Mouse (Mus musculus) neural tube, embryonic 11.5 days (tissue): Measurements from ENCODE around the gene Ckmt2. TPM values are rescaled to one million over a fixed set of nuclear protein-coding genes. Genes with fewer than 3 reads are reported as not detected.

Experiments used
- ATAC-seq: fragments of 200-750 bp; cut with Nextera tagmentation; 2 replicates; pipeline ENCODE4 v1.8.0; 2017; ENCODE audit warnings: moderate number of reproducible peaks, mild to moderate bottlenecking, moderate TSS enrichment, moderate library complexity; ENCODE audit not compliant: insufficient read depth, low FRiP score, low TSS enrichment
- DNase-seq: peaks from one replicate; pipeline ENCODE4 v3.0.0-alpha.2; 2015; ENCODE audit warnings: low spot score
- H3K27ac ChIP-seq: fragments of 300-500 bp; sonication (generic); 2 replicates; pipeline ENCODE4 v1.5.1; 2014; ENCODE audit warnings: low read depth, mild to moderate bottlenecking, low read length
- H3K27me3 ChIP-seq: fragments of 300-500 bp; sonication (generic); 2 replicates; pipeline ENCODE4 v1.6.1; 2014; ENCODE audit warnings: mild to moderate bottlenecking, low read length, mixed read lengths; ENCODE audit not compliant: control insufficient read depth, insufficient read depth
- H3K36me3 ChIP-seq: fragments of 300-500 bp; sonication (generic); 2 replicates; pipeline ENCODE4 v1.6.1; 2014; ENCODE audit warnings: mild to moderate bottlenecking, low read length, moderate library complexity, mixed read lengths; ENCODE audit not compliant: control insufficient read depth, insufficient read depth
- H3K4me1 ChIP-seq: fragments of 300-500 bp; sonication (generic); 2 replicates; pipeline ENCODE4 v1.6.1; 2014; ENCODE audit warnings: low read length, mixed read lengths; ENCODE audit not compliant: control insufficient read depth, insufficient read depth
- H3K4me2 ChIP-seq: fragments of 300-500 bp; sonication (generic); 2 replicates; pipeline ENCODE4 v1.6.1; 2014; ENCODE audit warnings: low read depth, mild to moderate bottlenecking, moderate library complexity
- H3K4me3 ChIP-seq: fragments of 300-500 bp; sonication (generic); 2 replicates; pipeline ENCODE4 v1.5.1; 2014; ENCODE audit warnings: low read depth, low read length
- H3K9ac ChIP-seq: fragments of 300-500 bp; sonication (generic); 2 replicates; pipeline ENCODE4 v1.6.1; 2014; ENCODE audit warnings: mild to moderate bottlenecking, low read length
- H3K9me3 ChIP-seq: fragments of 300-500 bp; sonication (generic); 2 replicates; pipeline ENCODE4 v1.6.1; 2016; ENCODE audit warnings: low read length; ENCODE audit not compliant: control insufficient read depth
- WGBS: fragments of 180-500 bp; shearing (Covaris S2); extraction: QIAGEN DNeasy Blood & Tissue Kit; methylation state at CpG from one replicate; pipeline ENCODE4 v1.1.7; 2014; 5-methylcytosine and 5-hydroxymethylcytosine counted together
- polyA plus RNA-seq: library from polyadenylated mRNA; unstranded; fragments of >200 nt; fragmentation: Nextera tagmentation; extraction: Ambion mirVana; gene quantifications from 2 replicates; pipeline ENCODE4 v1.2.1, GENCODE M21; 2014

Ckmt2 gene
- polyA plus RNA-seq, 1 experiment from 2014 or later = not detected

- Histone ChIP-seq H3K9ac (no peak overlapping the region), H3K27me3 (no peaks in the 10 kb centered on the region), H3K4me1 (no peaks in the 10 kb centered on the region), H3K4me3 (no peak overlapping the region), H3K36me3 (no peaks in the 10 kb centered on the region), H3K27ac (no peak overlapping the region), H3K4me2 (no peak overlapping the region), H3K9me3 (no peaks in the 10 kb centered on the region)
- ATAC-seq (no peak), DNase-seq (no peak)
- 82% methylated on average over 3 of the region's 3 CpGs for WGBS
Measured at GRCm38 (mm10) chr13:91877996-91878395, 1.3 kb upstream of the Ckmt2 start.

- no peaks in the 10 kb centered on the region for H3K4me1 ChIP-seq
- no peak overlapping the region for H3K9ac ChIP-seq
- no peak overlapping the region for H3K27ac ChIP-seq
- no peak for DNase-seq
- no peaks in the 10 kb centered on the region for H3K27me3 ChIP-seq
- WGBS = 90% methylated on average over 10 of the region's 10 CpGs
- no peak overlapping the region for H3K4me3 ChIP-seq
- ATAC-seq = no peak
- no peaks in the 10 kb centered on the region for H3K9me3 ChIP-seq
- no peaks in the 10 kb centered on the region for H3K36me3 ChIP-seq
- no peak overlapping the region for H3K4me2 ChIP-seq
Measured at GRCm38 (mm10) chr13:91877350-91877749, 665 bp upstream of the Ckmt2 start.

DNA sequence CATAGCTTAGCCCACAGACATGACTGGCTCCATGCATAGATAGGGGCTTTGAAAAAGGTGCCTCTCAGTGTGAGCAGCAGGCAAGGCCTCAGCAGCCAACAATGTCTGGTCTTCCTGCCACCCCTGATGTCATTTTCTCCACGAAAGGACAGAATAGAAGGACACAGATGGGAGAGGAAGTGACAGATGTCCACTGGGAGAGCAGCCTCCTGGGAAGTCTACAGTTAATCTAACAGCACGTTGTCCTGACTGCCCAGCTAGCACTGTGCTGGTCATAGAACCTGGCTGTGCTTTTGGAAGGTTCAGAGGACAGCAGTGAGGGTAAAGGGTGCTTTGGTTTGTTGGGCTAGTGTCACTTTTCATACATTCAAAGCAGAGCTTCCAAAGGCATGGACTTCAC lies 1.1 kb downstream of the Ckmt2 start:
- Histone ChIP-seq H3K4me1 (no peaks in the 10 kb centered on the region), H3K27ac (no peak overlapping the region), H3K4me3 (no peak overlapping the region), H3K27me3 (no peaks in the 10 kb centered on the region), H3K9me3 (no peaks in the 10 kb centered on the region), H3K9ac (no peak overlapping the region), H3K36me3 (no peaks in the 10 kb centered on the region), H3K4me2 (no peak overlapping the region)
- ATAC-seq (no peak), DNase-seq (no peak)
- WGBS = 67% methylated on average over 2 of the region's 2 CpGs

DNA sequence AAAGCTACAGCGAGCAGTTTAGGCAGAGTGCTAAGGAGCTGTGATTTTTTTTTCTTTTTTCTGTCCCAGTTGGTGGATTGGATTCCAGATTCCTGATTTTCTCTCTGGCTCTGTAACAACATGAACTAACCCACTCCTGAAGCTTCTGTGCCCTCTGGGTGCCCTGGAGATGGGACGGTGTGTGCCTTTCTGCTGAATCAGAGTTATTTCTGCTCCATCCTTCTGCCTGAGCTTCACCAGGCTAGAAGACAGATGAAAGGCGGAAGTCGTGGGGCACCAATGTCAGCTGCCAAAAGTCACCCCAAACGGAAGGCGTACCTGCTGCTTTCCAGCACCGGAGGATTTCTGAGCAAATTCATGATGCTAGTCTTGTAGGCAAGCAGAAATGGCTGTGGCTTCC lies 2.1 kb downstream of the Ckmt2 start:
- H3K9me3 ChIP-seq = no peaks in the 10 kb centered on the region
- H3K27ac ChIP-seq = no peak overlapping the region
- no peaks in the 10 kb centered on the region for H3K4me1 ChIP-seq
- no peak overlapping the region for H3K4me3 ChIP-seq
- 92% methylated on average over 7 of the region's 7 CpGs for WGBS
- DNase-seq (no peak), ATAC-seq (no peak)
- H3K36me3 ChIP-seq = no peaks in the 10 kb centered on the region
- H3K4me2 ChIP-seq = no peak overlapping the region
- no peaks in the 10 kb centered on the region for H3K27me3 ChIP-seq
- H3K9ac ChIP-seq = no peak overlapping the region

GRCm38 (mm10) chr13:91873734-91874329 lies 2.9 kb downstream of the Ckmt2 start:
- no peak for ATAC-seq
- Histone ChIP-seq H3K9ac (no peak overlapping the region), H3K4me1 (no peaks in the 10 kb centered on the region), H3K4me3 (no peak overlapping the region), H3K36me3 (no peaks in the 10 kb centered on the region), H3K27ac (no peak overlapping the region), H3K9me3 (no peaks in the 10 kb centered on the region), H3K4me2 (no peak overlapping the region), H3K27me3 (no peaks in the 10 kb centered on the region)
- 82% methylated on average over 7 of the region's 7 CpGs for WGBS
- DNase-seq = no peak

GRCm38 (mm10) chr13:91868577-91868976 lies 8.1 kb downstream of the Ckmt2 start:
- no peaks in the 10 kb centered on the region for H3K4me1 ChIP-seq
- ATAC-seq (no peak), DNase-seq (no peak)
- no peaks in the 10 kb centered on the region for H3K27me3 ChIP-seq
- H3K4me3 ChIP-seq = no peak overlapping the region
- H3K9ac ChIP-seq = no peak overlapping the region
- H3K4me2 ChIP-seq = no peak overlapping the region
- 94% methylated on average over 1 of the region's 1 CpGs for WGBS
- no peaks in the 10 kb centered on the region for H3K36me3 ChIP-seq
- H3K27ac ChIP-seq = no peak overlapping the region
- H3K9me3 ChIP-seq = no peaks in the 10 kb centered on the region

DNA sequence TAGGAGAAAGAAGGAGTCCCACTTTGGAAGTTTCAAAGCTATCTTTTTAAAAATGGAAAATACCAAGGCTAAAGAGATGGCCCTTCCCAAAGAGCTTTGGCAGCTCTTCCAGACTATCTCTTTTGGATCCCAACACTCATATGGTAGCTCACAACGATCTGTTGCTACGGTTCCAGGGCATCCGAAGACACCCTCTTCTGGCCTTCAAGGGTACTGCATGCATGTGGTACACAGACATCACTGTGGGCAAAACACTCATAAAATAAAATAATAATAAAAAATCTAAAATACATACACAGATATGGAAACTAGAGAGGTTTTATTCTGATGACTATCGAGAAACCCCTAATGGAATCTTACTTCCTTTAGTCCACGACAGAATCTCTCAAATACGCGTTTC lies 17.9 kb downstream of the Ckmt2 start:
- no peaks in the 10 kb centered on the region for H3K9me3 ChIP-seq
- WGBS = 87% methylated on average over 7 of the region's 7 CpGs
- no peak overlapping the region for H3K4me2 ChIP-seq
- no peak for DNase-seq
- no peak overlapping the region for H3K9ac ChIP-seq
- H3K4me1 ChIP-seq = no peaks in the 10 kb centered on the region
- H3K27ac ChIP-seq = no peak overlapping the region
- no peaks in the 10 kb centered on the region for H3K36me3 ChIP-seq
- no peak for ATAC-seq
- no peak overlapping the region for H3K4me3 ChIP-seq
- no peaks in the 10 kb centered on the region for H3K27me3 ChIP-seq

DNA sequence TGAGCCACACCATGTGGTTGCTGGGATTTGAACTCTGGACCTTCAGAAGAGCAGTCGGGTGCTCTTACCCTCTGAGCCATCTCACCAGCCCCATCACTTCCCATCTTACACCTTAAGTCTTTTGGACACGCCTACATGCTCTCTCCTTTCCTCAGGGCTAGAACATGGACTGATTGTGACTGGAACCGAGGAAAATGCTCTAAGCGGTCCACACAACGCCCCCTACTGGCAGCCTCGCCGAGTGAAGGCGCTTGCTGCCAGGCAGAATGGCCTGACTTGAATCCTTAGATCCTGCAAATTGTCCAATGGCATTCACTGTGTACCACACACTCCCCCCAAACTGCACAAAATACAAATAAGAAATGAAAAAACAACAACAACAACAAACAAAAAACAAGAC lies 19.3 kb downstream of the Ckmt2 start:
- ATAC-seq = no peak
- no peaks in the 10 kb centered on the region for H3K36me3 ChIP-seq
- no peaks in the 10 kb centered on the region for H3K4me1 ChIP-seq
- H3K4me2 ChIP-seq = no peak overlapping the region
- no peak overlapping the region for H3K27ac ChIP-seq
- H3K9me3 ChIP-seq = no peaks in the 10 kb centered on the region
- no peak for DNase-seq
- H3K9ac ChIP-seq = no peak overlapping the region
- WGBS = 70% methylated on average over 8 of the region's 8 CpGs
- no peaks in the 10 kb centered on the region for H3K27me3 ChIP-seq
- H3K4me3 ChIP-seq = no peak overlapping the region

DNA sequence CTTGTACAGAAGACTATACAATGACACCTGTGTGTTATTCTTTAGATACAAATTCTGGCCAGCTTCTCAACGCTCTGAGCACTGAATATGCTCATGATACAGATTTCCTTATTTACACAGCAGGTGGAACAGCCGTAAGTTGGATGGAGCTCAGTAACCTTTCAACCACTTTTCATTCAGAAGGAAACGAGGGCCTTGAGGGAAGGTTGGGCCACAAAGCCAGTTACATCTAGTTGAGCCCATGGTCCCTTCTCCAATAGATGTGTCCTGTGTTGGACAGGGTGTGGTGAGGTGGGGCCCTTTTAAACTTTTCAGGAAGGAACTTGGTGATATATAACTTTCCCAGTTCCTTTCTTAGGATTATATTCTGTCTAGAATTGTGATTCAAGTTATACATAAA lies 22.3 kb downstream of the Ckmt2 start:
- H3K27ac ChIP-seq = no peak overlapping the region
- H3K4me2 ChIP-seq = no peak overlapping the region
- no peaks in the 10 kb centered on the region for H3K36me3 ChIP-seq
- H3K9me3 ChIP-seq = no peaks in the 10 kb centered on the region
- DNase-seq (no peak), ATAC-seq (no peak)
- H3K27me3 ChIP-seq = no peaks in the 10 kb centered on the region
- H3K9ac ChIP-seq = no peak overlapping the region
- no peak overlapping the region for H3K4me3 ChIP-seq
- 89% methylated on average over 3 of the region's 3 CpGs for WGBS
- no peaks in the 10 kb centered on the region for H3K4me1 ChIP-seq
